Mouse (Mus musculus): ENCODE data around the gene Mob1a.

DNA sequence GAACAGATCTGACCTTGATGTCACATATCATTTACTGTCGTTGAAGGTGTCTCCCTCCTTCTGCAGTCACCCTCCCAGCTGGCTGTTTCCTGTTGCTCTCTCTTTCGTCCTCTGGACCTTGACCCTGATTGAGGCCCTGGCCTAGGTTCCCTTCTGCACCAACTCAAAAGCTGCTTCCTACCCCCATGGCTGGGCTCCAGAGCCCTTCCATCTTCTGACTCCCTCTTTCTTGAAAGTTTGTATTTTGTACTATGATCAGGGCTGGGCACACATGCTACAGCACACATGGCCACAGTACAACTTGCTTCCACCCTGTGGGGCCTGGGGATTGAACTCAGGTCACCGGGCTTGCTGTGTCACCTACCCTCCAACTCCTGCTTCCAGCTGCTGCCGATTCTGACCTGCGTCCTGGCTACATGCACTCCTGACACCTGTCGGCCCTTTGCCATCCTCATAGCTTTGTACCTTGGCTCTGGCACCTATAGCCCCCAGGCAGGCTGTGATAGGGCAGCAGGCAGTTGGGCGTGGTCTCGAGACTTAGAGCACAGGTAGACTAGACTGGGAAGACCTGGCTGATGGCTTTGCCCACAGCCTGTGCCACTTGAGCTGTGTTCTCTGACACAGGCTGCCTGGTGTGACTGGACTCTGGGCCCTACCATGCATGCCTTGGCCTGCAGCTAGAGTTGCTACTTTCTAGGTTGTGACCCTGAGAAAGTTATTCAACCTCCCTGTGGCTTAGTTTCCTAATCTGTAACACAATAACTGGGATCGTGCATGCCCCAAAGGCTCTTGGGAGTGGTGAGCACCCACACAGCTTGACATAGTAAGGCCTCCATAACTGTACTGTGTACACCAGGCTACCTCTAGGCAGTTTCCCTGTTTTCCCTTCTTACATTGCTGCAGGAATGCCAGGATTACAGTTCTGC lies 29.3 kb downstream of the Mob1a start:
- TF ChIP-seq HCFC1 (IDR thresholded peaks at IDR 0.05; ENCODE audit: borderline replicate concordance, insufficient read depth, low read length) (no peak), MAFK (IDR thresholded peaks at IDR 0.05; ENCODE audit: insufficient read depth, low read depth, low read length) (no peak), CHD2 (IDR thresholded peaks at IDR 0.05; ENCODE audit: low read depth, low read length) (no peak), ZNF384 (IDR thresholded peaks at IDR 0.05; ENCODE audit: low read depth, low read length) (no peak)

Measured in ES-E14 (cell line).